Mouse (Mus musculus) fibroblast of lung, adult 2 months (primary cell): Measurements from ENCODE around the gene Spaca4.

Experiments
- DNase-seq: peaks from one replicate; pipeline ENCODE4 v3.0.0-alpha.2; 2011; ENCODE audit warnings: low read depth

The Spaca4 gene

GRCm38 (mm10) chr7:45725713-45726112 lies at the start of gene Spaca4:
Gene Spaca4 (minus strand): TSS chr7:45725813.
- DNase-seq = no peak

- DNase-seq = no peak
Observed at GRCm38 (mm10) chr7:45775237-45775636, 49.6 kb upstream of the Spaca4 start.

- DNase-seq = no peak
Observed at GRCm38 (mm10) chr7:45771101-45771500, 45.5 kb upstream of the Spaca4 start.

GRCm38 (mm10) chr7:45770427-45771082 lies 44.9 kb upstream of the Spaca4 start:
- no peak for DNase-seq

GRCm38 (mm10) chr7:45767500-45767899 lies 41.9 kb upstream of the Spaca4 start:
- DNase-seq = no peak

- no peak for DNase-seq
Observed at GRCm38 (mm10) chr7:45766764-45767163, 41.2 kb upstream of the Spaca4 start.

- no peak for DNase-seq
Observed at GRCm38 (mm10) chr7:45765995-45766394, 40.4 kb upstream of the Spaca4 start.

GRCm38 (mm10) chr7:45760151-45760550 lies 34.5 kb upstream of the Spaca4 start:
- no peak for DNase-seq

- no peak for DNase-seq
Observed at GRCm38 (mm10) chr7:45759400-45759799, 33.8 kb upstream of the Spaca4 start.

- DNase-seq = no peak
Observed at GRCm38 (mm10) chr7:45755703-45756102, 30.1 kb upstream of the Spaca4 start.

GRCm38 (mm10) chr7:45750162-45750561 lies 24.5 kb upstream of the Spaca4 start:
- DNase-seq = no peak

GRCm38 (mm10) chr7:45749401-45749800 lies 23.8 kb upstream of the Spaca4 start:
- DNase-seq = no peak

- no peak for DNase-seq
Observed at GRCm38 (mm10) chr7:45748110-45748509, 22.5 kb upstream of the Spaca4 start.

GRCm38 (mm10) chr7:45747450-45747849 lies 21.8 kb upstream of the Spaca4 start:
- no peak for DNase-seq

GRCm38 (mm10) chr7:45746518-45746917 lies 20.9 kb upstream of the Spaca4 start:
- no peak for DNase-seq

- no peak for DNase-seq
Observed at GRCm38 (mm10) chr7:45744387-45744786, 18.8 kb upstream of the Spaca4 start.

GRCm38 (mm10) chr7:45742338-45742737 lies 16.7 kb upstream of the Spaca4 start:
- peak; percentile 60 for DNase-seq

- no peak for DNase-seq
Observed at GRCm38 (mm10) chr7:45741777-45742176, 16.2 kb upstream of the Spaca4 start.

GRCm38 (mm10) chr7:45741308-45741707 lies 15.7 kb upstream of the Spaca4 start:
- DNase-seq = no peak

- no peak for DNase-seq
Observed at GRCm38 (mm10) chr7:45739820-45740219, 14.2 kb upstream of the Spaca4 start.

GRCm38 (mm10) chr7:45739162-45739763 lies 13.7 kb upstream of the Spaca4 start:
- DNase-seq = peak; percentile 52

GRCm38 (mm10) chr7:45733477-45733876 lies 7.9 kb upstream of the Spaca4 start:
- no peak for DNase-seq

- no peak for DNase-seq
Observed at GRCm38 (mm10) chr7:45730727-45731431, 5.3 kb upstream of the Spaca4 start.
